Mouse (Mus musculus): ENCODE results near the gene Lingo1. TPM values are rescaled to one million over a fixed set of nuclear protein-coding genes. Genes with fewer than 3 reads are reported as not detected.

Gene Lingo1
- polyA plus RNA-seq (2017; shearing (Covaris generic)), result not detected

DNA sequence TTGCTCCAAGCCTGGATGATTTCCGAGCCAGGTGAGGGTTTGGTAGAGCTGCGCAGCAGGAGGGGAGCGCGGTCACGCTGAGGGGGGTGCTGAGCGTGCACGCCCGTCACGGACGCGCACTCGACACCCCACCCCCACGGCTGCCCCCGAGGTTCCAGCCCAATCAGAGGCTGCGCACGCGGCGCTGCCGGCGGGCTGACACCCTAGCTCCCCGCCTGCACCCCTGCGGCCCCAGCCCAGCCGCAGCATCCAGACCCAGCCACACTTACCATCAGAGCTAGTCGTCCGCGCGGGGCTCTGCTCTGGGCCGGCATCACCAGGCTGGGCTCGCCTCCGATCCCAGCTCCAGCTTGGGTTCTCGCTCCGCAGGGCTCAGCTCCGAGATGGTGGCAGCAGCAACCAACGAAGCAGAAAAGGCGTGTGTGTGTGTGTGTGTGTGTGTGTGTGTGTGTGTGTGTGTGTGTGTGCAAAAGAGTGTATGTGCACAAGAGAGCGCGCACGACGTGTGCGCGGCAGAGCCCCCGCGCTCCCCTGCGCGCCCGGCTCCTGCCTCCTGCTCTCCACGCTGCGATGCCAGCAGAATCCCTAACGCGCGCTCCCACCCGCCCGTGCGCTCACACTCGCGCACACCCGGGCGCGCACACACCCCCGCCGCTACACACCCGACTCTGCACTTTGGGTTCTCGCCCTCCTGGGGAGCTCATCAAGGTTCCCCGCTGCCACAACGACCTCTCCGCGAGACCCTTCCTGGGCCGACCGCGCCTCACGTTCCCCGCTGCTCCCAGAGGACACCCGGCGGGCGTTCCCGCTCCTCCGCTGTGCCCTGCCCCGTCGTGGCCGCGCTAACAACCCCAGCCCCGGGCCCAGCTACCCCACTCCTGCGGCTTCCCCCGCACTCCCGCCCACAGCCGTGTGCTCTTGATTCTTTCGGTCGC is at the start of gene Lingo1:
Lingo1 (minus strand) TSS at position 748 of the 935 bp plus-strand sequence.

Other genes with a start within 250 kb of the Lingo1 start
- not detected for gene Odf3l1, start 68.2 kb upstream of the Lingo1 start, polyA plus RNA-seq (2017; shearing (Covaris generic))
- 0.32 TPM for gene Cspg4, start 68.6 kb upstream of the Lingo1 start, polyA plus RNA-seq (2017; shearing (Covaris generic))
- 5.1 TPM for gene Snx33, start 131.9 kb upstream of the Lingo1 start, polyA plus RNA-seq (2017; shearing (Covaris generic))
- 72.1 TPM for gene Imp3, start 141.0 kb upstream of the Lingo1 start, polyA plus RNA-seq (2017; shearing (Covaris generic))
- gene Snupn, start 154.4 kb upstream of the Lingo1 start, polyA plus RNA-seq (2017; shearing (Covaris generic)), result 15.5 TPM
- 16.7 TPM for gene Ptpn9, start 198.5 kb upstream of the Lingo1 start, polyA plus RNA-seq (2017; shearing (Covaris generic))

Measured in effector memory CD4-positive, alpha-beta T cell, adult 7 months (primary cell).